Mouse (Mus musculus): Measurements from ENCODE around the gene Cdr2.

DNA sequence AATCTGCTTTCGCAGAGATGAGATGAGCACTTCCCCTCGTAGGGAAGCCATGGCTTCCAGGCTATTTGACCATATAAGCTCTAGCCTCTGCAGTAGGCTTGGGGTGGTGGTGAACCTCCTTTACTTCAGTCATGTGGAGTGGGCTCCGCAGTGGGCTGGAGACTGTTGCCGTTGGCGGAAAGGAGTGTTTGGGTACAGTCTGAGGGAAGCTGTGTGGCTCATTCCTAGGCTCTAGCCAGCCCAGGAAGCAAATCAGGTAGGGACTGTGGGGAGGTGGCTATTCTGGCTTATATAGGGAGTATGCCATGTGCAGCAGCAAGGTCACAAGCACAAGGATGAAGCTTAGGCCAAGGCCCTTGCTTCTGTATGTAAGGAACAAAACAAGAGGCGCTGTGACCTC, 40.9 kb downstream of the Cdr2 start:
- TF ChIP-seq POLR2A (IDR thresholded peaks at IDR 0.05; ENCODE audit: borderline replicate concordance, control insufficient read depth, low read depth, low read length) (no peak), CTCF (IDR thresholded peaks at IDR 0.05; ENCODE audit: control insufficient read depth, insufficient read depth, low read length) (no peak)
